Mouse (Mus musculus): ENCODE measurements around the gene Ero1lb. TPM values are rescaled to one million over a fixed set of nuclear protein-coding genes. Genes with fewer than 3 reads are reported as not detected.

Ero1lb gene
- polyA plus RNA-seq, 1 experiment = 12.8 TPM

DNA sequence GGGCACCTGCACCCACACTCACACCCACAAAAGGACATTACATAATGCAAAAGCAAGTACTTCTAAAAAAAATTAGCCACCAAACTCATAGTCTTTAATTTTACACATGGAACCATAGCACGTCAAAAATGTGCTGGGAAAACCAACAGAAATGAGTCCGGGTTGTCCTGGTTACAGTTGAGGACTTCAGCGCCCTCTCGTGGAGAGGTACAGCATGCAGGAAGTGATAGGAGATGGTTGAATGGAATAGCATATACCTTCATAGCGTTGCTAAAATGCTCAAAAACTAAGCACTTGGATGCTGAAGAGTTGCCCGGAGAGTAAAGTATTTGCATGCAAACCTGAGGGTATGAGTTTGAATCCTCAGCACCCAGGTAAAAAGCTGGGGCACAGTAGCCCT is 27.7 kb upstream of the Ero1lb start:
- H3K4me3 ChIP-seq (ENCODE audit: extremely low read depth, insufficient read depth, insufficient read length) = no peak overlapping the region
- 41% methylated on average over 6 of the region's 6 CpGs for WGBS
- no peak overlapping the region for H3K27ac ChIP-seq (ENCODE audit: insufficient read depth, low read length)
- no peaks in the 10 kb centered on the region for H3K27me3 ChIP-seq (ENCODE audit: control insufficient read depth, insufficient read depth, low read length)
- peaks cover 6% of the 10 kb centered on the region; the same call in 1 of the 2 replicates for H3K4me1 ChIP-seq (ENCODE audit: control insufficient read depth, insufficient read depth, insufficient read length)
- no peak for TF ChIP-seq POLR2A (IDR thresholded peaks at IDR 0.05; ENCODE audit: low read depth, low read length)
- TF ChIP-seq CTCF (IDR thresholded peaks at IDR 0.05; ENCODE audit: extremely low read depth, insufficient read depth, insufficient read length, insufficient replicate concordance) = peak; percentile 63; the same call in 1 of the 2 replicates
- H3K36me3 ChIP-seq (ENCODE audit: control insufficient read depth, insufficient read depth, low read length) = no peaks in the 10 kb centered on the region
- DNase-seq (ENCODE audit: low read depth in 1 of 2, low spot score in 2 of 2) = peak; percentile 50 to 77

DNA sequence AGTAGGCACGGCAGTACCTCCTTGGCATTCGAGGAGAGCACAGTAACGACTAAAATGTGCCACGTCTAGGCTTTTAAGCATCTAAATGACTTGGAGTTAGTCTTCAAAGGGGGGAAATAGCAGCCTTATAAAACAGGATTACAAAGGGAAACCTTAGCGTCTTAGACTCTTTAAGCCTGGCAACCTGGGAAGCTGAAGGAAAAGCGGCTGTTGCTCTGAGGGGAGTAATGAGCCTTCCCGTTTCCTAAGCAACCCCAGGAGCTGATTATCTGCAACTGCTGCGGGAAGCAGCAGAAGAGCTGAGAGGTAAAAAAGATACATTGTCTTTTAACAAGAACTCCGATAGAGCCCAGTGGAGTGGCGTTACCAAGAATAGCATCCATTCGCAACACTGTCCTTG is 26.0 kb upstream of the Ero1lb start:
- 76% methylated on average over 11 of the region's 11 CpGs for WGBS
- Histone ChIP-seq H3K4me3 (ENCODE audit: extremely low read depth, insufficient read depth, insufficient read length) (no peak overlapping the region), H3K36me3 (ENCODE audit: control insufficient read depth, insufficient read depth, low read length) (no peaks in the 10 kb centered on the region), H3K27me3 (ENCODE audit: control insufficient read depth, insufficient read depth, low read length) (no peaks in the 10 kb centered on the region), H3K27ac (ENCODE audit: insufficient read depth, low read length) (no peak overlapping the region), H3K4me1 (ENCODE audit: control insufficient read depth, insufficient read depth, insufficient read length) (peaks cover 6% of the 10 kb centered on the region; the same call in 1 of the 2 replicates)
- DNase-seq (ENCODE audit: low read depth in 1 of 2, low spot score in 2 of 2) = no peak
- no peak for TF ChIP-seq CTCF (IDR thresholded peaks at IDR 0.05; ENCODE audit: extremely low read depth, insufficient read depth, insufficient read length, insufficient replicate concordance)
- TF ChIP-seq POLR2A (IDR thresholded peaks at IDR 0.05; ENCODE audit: low read depth, low read length) = no peak

DNA sequence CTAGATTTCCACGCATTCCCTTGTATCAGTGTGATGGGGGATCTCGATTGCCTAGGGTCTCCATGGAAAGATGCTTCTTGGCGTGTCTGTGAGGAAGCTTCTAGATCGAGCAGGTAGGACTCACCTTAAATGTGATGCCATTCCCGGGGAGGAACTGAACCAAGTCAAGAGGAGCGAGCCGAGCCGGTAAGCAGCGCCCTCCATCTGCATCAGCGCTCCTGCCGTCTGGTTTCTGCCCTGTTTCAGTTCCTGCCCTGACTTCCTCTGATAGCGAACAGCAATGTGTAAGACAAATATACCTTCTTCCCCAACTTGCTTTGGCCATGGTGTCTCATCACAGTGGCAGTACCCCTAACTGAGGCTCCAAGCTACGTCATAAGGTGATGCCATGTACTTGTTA is 25.6 kb upstream of the Ero1lb start:
- Histone ChIP-seq H3K27ac (ENCODE audit: insufficient read depth, low read length) (no peak overlapping the region), H3K27me3 (ENCODE audit: control insufficient read depth, insufficient read depth, low read length) (no peaks in the 10 kb centered on the region), H3K36me3 (ENCODE audit: control insufficient read depth, insufficient read depth, low read length) (no peaks in the 10 kb centered on the region), H3K4me1 (ENCODE audit: control insufficient read depth, insufficient read depth, insufficient read length) (peaks cover 6% of the 10 kb centered on the region; the same call in 1 of the 2 replicates), H3K4me3 (ENCODE audit: extremely low read depth, insufficient read depth, insufficient read length) (no peak overlapping the region)
- 38% methylated on average over 13 of the region's 13 CpGs for WGBS
- peak; percentile 47 to 58 for DNase-seq (ENCODE audit: low read depth in 1 of 2, low spot score in 2 of 2)
- no peak for TF ChIP-seq CTCF (IDR thresholded peaks at IDR 0.05; ENCODE audit: extremely low read depth, insufficient read depth, insufficient read length, insufficient replicate concordance)
- TF ChIP-seq POLR2A (IDR thresholded peaks at IDR 0.05; ENCODE audit: low read depth, low read length) = no peak

DNA sequence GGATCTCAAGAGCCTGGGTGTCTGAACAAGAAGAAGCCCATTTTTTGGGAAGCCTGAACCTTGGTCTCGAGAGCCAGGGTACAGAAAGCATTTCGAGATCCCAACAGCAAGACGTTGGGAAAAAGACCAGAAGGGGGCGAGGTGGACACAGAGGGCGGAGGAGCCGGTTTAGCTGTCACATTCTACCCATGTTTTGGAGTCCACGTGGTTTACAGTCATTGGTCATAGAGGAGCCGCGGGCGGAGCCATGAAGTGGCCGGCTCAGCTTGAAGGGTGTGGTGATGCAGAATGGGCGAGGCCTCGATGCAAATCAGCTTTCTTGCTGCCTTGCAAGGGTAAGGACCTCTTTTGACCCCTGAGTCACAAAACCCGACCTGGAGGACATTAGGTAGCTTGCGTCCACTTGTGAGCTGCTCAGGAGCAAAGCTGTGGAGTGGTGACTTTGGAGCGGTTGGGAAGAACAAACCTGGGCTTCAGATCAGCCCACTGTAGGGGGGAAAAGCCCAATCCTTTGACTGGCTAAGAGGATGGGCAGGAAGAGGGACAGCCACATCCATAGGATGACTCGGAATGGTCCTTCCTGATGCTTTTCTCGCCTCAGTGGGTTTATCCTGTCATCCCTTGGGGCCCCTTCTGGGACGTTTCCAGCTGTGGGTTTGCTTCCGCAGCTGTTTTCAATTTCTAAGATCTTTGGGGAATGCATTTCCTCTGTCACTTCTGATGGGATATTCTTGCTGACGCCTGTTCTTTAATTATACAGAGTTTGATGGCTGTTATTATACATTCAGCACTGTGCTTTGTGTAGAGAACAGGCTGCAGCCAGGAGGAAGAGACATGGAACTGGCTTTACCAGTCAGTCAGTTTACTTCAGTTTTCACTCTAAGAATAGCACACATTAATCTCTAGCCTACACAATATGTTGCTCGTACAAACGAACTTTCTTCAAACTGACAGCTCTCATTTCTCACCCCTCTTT is 23.4 kb upstream of the Ero1lb start:
- Histone ChIP-seq H3K27ac (ENCODE audit: insufficient read depth, low read length) (no peak overlapping the region), H3K4me3 (ENCODE audit: extremely low read depth, insufficient read depth, insufficient read length) (no peak overlapping the region), H3K27me3 (ENCODE audit: control insufficient read depth, insufficient read depth, low read length) (no peaks in the 10 kb centered on the region), H3K4me1 (ENCODE audit: control insufficient read depth, insufficient read depth, insufficient read length) (peaks cover 6% of the 10 kb centered on the region; the same call in 1 of the 2 replicates), H3K36me3 (ENCODE audit: control insufficient read depth, insufficient read depth, low read length) (no peaks in the 10 kb centered on the region)
- WGBS = 9% methylated on average over 23 of the region's 23 CpGs
- TF ChIP-seq POLR2A (IDR thresholded peaks at IDR 0.05; ENCODE audit: low read depth, low read length) (no peak), CTCF (IDR thresholded peaks at IDR 0.05; ENCODE audit: extremely low read depth, insufficient read depth, insufficient read length, insufficient replicate concordance) (peak; percentile 16; the same call in 1 of the 2 replicates)
- peak in 1 of 2 experiments; percentile 66 for DNase-seq (ENCODE audit: low read depth in 1 of 2, low spot score in 2 of 2)

GRCm38 (mm10) chr13:12543246-12543645 is 22.4 kb upstream of the Ero1lb start:
- H3K4me3 ChIP-seq (ENCODE audit: extremely low read depth, insufficient read depth, insufficient read length) = no peak overlapping the region
- H3K36me3 ChIP-seq (ENCODE audit: control insufficient read depth, insufficient read depth, low read length) = no peaks in the 10 kb centered on the region
- no peak for DNase-seq (ENCODE audit: low read depth in 1 of 2, low spot score in 2 of 2)
- H3K4me1 ChIP-seq (ENCODE audit: control insufficient read depth, insufficient read depth, insufficient read length) = peaks cover 6% of the 10 kb centered on the region; the same call in 1 of the 2 replicates
- 89% methylated on average over 5 of the region's 5 CpGs for WGBS
- TF ChIP-seq POLR2A (IDR thresholded peaks at IDR 0.05; ENCODE audit: low read depth, low read length) (no peak), CTCF (IDR thresholded peaks at IDR 0.05; ENCODE audit: extremely low read depth, insufficient read depth, insufficient read length, insufficient replicate concordance) (no peak)
- no peaks in the 10 kb centered on the region for H3K27me3 ChIP-seq (ENCODE audit: control insufficient read depth, insufficient read depth, low read length)
- no peak overlapping the region for H3K27ac ChIP-seq (ENCODE audit: insufficient read depth, low read length)

- no peak for DNase-seq (ENCODE audit: low read depth in 1 of 2, low spot score in 2 of 2)
- H3K36me3 ChIP-seq (ENCODE audit: control insufficient read depth, insufficient read depth, low read length) = no peaks in the 10 kb centered on the region
- H3K4me3 ChIP-seq (ENCODE audit: extremely low read depth, insufficient read depth, insufficient read length) = no peak overlapping the region
- H3K27me3 ChIP-seq (ENCODE audit: control insufficient read depth, insufficient read depth, low read length) = no peaks in the 10 kb centered on the region
- peaks cover 6% of the 10 kb centered on the region; the same call in 1 of the 2 replicates for H3K4me1 ChIP-seq (ENCODE audit: control insufficient read depth, insufficient read depth, insufficient read length)
- H3K27ac ChIP-seq (ENCODE audit: insufficient read depth, low read length) = no peak overlapping the region
- WGBS = 90% methylated on average over 8 of the region's 8 CpGs
- TF ChIP-seq POLR2A (IDR thresholded peaks at IDR 0.05; ENCODE audit: low read depth, low read length) (no peak), CTCF (IDR thresholded peaks at IDR 0.05; ENCODE audit: extremely low read depth, insufficient read depth, insufficient read length, insufficient replicate concordance) (no peak)
Observed at GRCm38 (mm10) chr13:12543880-12544568, 21.6 kb upstream of the Ero1lb start.

Data from spleen, adult 2 months (tissue).